Mouse (Mus musculus) heart, embryonic 14.5 days (tissue): ENCODE results near the gene Nelfb. TPM values are rescaled to one million over a fixed set of nuclear protein-coding genes. Genes with fewer than 3 reads are reported as not detected.

Experiments used
- ATAC-seq: fragments of 200-750 bp; cut with Nextera tagmentation; 2 replicates; pipeline ENCODE4 v1.8.0; 2017; ENCODE audit warnings: low read depth, moderate TSS enrichment; ENCODE audit not compliant: insufficient number of reproducible peaks, insufficient read depth, low FRiP score
- H3K27ac ChIP-seq, 2 experiments: fragments of 200-500 bp in 1 of 2; fragments of 300-500 bp in 1 of 2; sonication (generic) in 1 of 2; replicated peaks in 1 of 2; 2 replicates each; pipeline ENCODE4 v1.5.1; 2012 to 2014; ENCODE audit warnings: low read depth in 2 of 2, low read length in 2 of 2, control low read depth in 1 of 2, mild to moderate bottlenecking in 1 of 2, mixed read lengths in 1 of 2; ENCODE audit not compliant: control insufficient read depth in 1 of 2, insufficient read depth in 1 of 2
- H3K27me3 ChIP-seq: fragments of 300-500 bp; sonication (generic); 2 replicates; pipeline ENCODE4 v1.6.1; 2014; ENCODE audit warnings: mild to moderate bottlenecking, low read length, control low read depth; ENCODE audit not compliant: control insufficient read depth, insufficient read depth
- H3K36me3 ChIP-seq: fragments of 300-500 bp; sonication (generic); 2 replicates; pipeline ENCODE4 v1.6.1; 2014; ENCODE audit warnings: mild to moderate bottlenecking, control low read depth, low read length, mixed read lengths; ENCODE audit not compliant: control insufficient read depth, insufficient read depth
- H3K4me1 ChIP-seq, 2 experiments: fragments of 200-500 bp in 1 of 2; fragments of 300-500 bp in 1 of 2; sonication (generic) in 1 of 2; 2 replicates each; pipeline ENCODE4 v1.6.1; 2012 to 2014; ENCODE audit warnings: low read length in 2 of 2, control low read depth in 1 of 2, mixed read lengths in 1 of 2; ENCODE audit not compliant: control insufficient read depth in 2 of 2, insufficient read depth in 2 of 2
- H3K4me2 ChIP-seq: fragments of 300-500 bp; sonication (generic); 2 replicates; pipeline ENCODE4 v1.6.1; 2014; ENCODE audit warnings: mild to moderate bottlenecking, low read length
- H3K4me3 ChIP-seq, 2 experiments: fragments of 200-500 bp in 1 of 2; fragments of 300-500 bp in 1 of 2; sonication (generic) in 1 of 2; 2 replicates each; pipeline ENCODE4 v1.5.1; 2012 to 2014; ENCODE audit warnings: low read length in 2 of 2, mild to moderate bottlenecking in 2 of 2, control low read depth in 1 of 2, low read depth in 1 of 2, moderate library complexity in 1 of 2; ENCODE audit not compliant: control insufficient read depth in 1 of 2, insufficient read depth in 1 of 2
- H3K9ac ChIP-seq: fragments of 300-500 bp; sonication (generic); 2 replicates; pipeline ENCODE4 v1.6.1; 2014; ENCODE audit warnings: mild to moderate bottlenecking, low read length
- H3K9me3 ChIP-seq: fragments of 300-500 bp; sonication (generic); 2 replicates; pipeline ENCODE4 v1.6.1; 2016; ENCODE audit warnings: low read length, control low read depth; ENCODE audit not compliant: control insufficient read depth
- WGBS: fragments of 180-500 bp; shearing (Covaris S2); extraction: QIAGEN DNeasy Blood & Tissue Kit; methylation state at CpG from one replicate; pipeline ENCODE4 v1.1.7; 2014; 5-methylcytosine and 5-hydroxymethylcytosine counted together
- polyA plus RNA-seq: library from polyadenylated mRNA; unstranded; fragments of >200 nt; fragmentation: Nextera tagmentation; extraction: Ambion mirVana; gene quantifications from 2 replicates; pipeline ENCODE4 v1.2.1, GENCODE M21; 2014

Nelfb gene
- polyA plus RNA-seq, 1 experiment from 2014 or later = 65.9 TPM

GRCm38 (mm10) chr2:25244144-25244543 is 32.9 kb upstream of the Nelfb start:
- ATAC-seq = no peak
- Histone ChIP-seq H3K36me3 (peaks cover 21% of the 10 kb centered on the region; the same call in 1 of the 2 replicates), H3K4me2 (no peak overlapping the region), H3K27me3 (peaks cover 28% of the 10 kb centered on the region), H3K4me1 (peaks cover 8 to 18% of the 10 kb centered on the region in 2 experiments), H3K27ac (no peak overlapping the region), H3K4me3 (no peak overlapping the region), H3K9me3 (no peaks in the 10 kb centered on the region), H3K9ac (no peak overlapping the region)
- 78% methylated on average over 4 of the region's 4 CpGs for WGBS

GRCm38 (mm10) chr2:25243342-25243741 is 32.1 kb upstream of the Nelfb start:
- H3K9ac ChIP-seq = no peak overlapping the region
- ATAC-seq = no peak
- WGBS = 67% methylated on average over 8 of the region's 8 CpGs

GRCm38 (mm10) chr2:25242101-25242506 is 30.8 kb upstream of the Nelfb start, which contains the start of the genes Rnf208 and Cysrt1:
Gene Rnf208, plus strand, starts transcription at chr2:25242255.
Gene Cysrt1, minus strand, starts transcription at chr2:25242452.
- Histone ChIP-seq H3K27me3 (peaks cover 28% of the 10 kb centered on the region), H3K4me1 (peaks cover 8 to 18% of the 10 kb centered on the region in 2 experiments), H3K9ac (peak within 1 kb of the TSS; percentile 77), H3K9me3 (no peaks in the 10 kb centered on the region), H3K4me2 (peak within 1 kb of the TSS; percentile 98), H3K36me3 (peaks cover under 1% of the 10 kb centered on the region; the same call in 1 of the 2 replicates), H3K4me3 (peak within 1 kb of the TSS; percentile 47 to 53), H3K27ac (no peak within 1 kb of the TSS)
- WGBS = under 1% methylated on average over 55 of the region's 59 CpGs
- ATAC-seq = no peak

More at GRCm38 (mm10) chr2:25243342-25243741, 32.1 kb upstream of the Nelfb start:
- Histone ChIP-seq H3K27me3 (peaks cover 28% of the 10 kb centered on the region), H3K4me3 (no peak overlapping the region), H3K4me1 (peaks cover 8 to 18% of the 10 kb centered on the region in 2 experiments), H3K9me3 (no peaks in the 10 kb centered on the region), H3K36me3 (peaks cover 13% of the 10 kb centered on the region; the same call in 1 of the 2 replicates), H3K27ac (no peak overlapping the region), H3K4me2 (no peak overlapping the region)

GRCm38 (mm10) chr2:25241438-25241775 is 30.1 kb upstream of the Nelfb start:
- peaks cover 28% of the 10 kb centered on the region for H3K27me3 ChIP-seq
- peak overlapping the region; percentile 47 to 53 for H3K4me3 ChIP-seq
- 20% methylated on average over 6 of the region's 6 CpGs for WGBS
- peaks cover 8 to 18% of the 10 kb centered on the region in 2 experiments for H3K4me1 ChIP-seq
- peak overlapping the region; percentile 2; the same call in 1 of the 2 replicates for H3K9ac ChIP-seq
- no peaks in the 10 kb centered on the region for H3K9me3 ChIP-seq
- H3K4me2 ChIP-seq = peak overlapping the region; percentile 98
- no peak for ATAC-seq
- H3K36me3 ChIP-seq = no peaks in the 10 kb centered on the region
- no peak overlapping the region for H3K27ac ChIP-seq

- H3K4me3 ChIP-seq = peak overlapping the region; percentile 19 to 28
- H3K27ac ChIP-seq = no peak overlapping the region
- 2% methylated on average over 29 of the region's 29 CpGs for WGBS
- peak; percentile 64 for ATAC-seq
- no peaks in the 10 kb centered on the region for H3K9me3 ChIP-seq
- H3K9ac ChIP-seq = peak overlapping the region; percentile 2; the same call in 1 of the 2 replicates
- H3K27me3 ChIP-seq = peaks cover 28% of the 10 kb centered on the region
- no peaks in the 10 kb centered on the region for H3K36me3 ChIP-seq
- H3K4me2 ChIP-seq = peak overlapping the region; percentile 98
- peaks cover 8 to 18% of the 10 kb centered on the region in 2 experiments for H3K4me1 ChIP-seq
Measured at GRCm38 (mm10) chr2:25240723-25241437, 29.6 kb upstream of the Nelfb start.

- Histone ChIP-seq H3K4me3 (peak overlapping the region; percentile 19 to 28; a peak in 3 of 4 replicates), H3K27me3 (peaks cover 28% of the 10 kb centered on the region), H3K9me3 (no peaks in the 10 kb centered on the region), H3K36me3 (no peaks in the 10 kb centered on the region), H3K4me2 (peak overlapping the region; percentile 98), H3K4me1 (peaks cover 8 to 18% of the 10 kb centered on the region in 2 experiments), H3K9ac (peak overlapping the region; percentile 2; the same call in 1 of the 2 replicates), H3K27ac (no peak overlapping the region)
- WGBS = 53% methylated on average over 8 of the region's 8 CpGs
- ATAC-seq = no peak
Measured at GRCm38 (mm10) chr2:25240310-25240709, 29.0 kb upstream of the Nelfb start.

- ATAC-seq = no peak
- H3K9me3 ChIP-seq = no peaks in the 10 kb centered on the region
- no peak overlapping the region for H3K4me2 ChIP-seq
- no peak overlapping the region for H3K4me3 ChIP-seq
- WGBS = 76% methylated on average over 3 of the region's 3 CpGs
- no peak overlapping the region for H3K9ac ChIP-seq
- no peaks in the 10 kb centered on the region for H3K36me3 ChIP-seq
- H3K27me3 ChIP-seq = peaks cover 28% of the 10 kb centered on the region
- peaks cover 8 to 18% of the 10 kb centered on the region in 2 experiments for H3K4me1 ChIP-seq
- H3K27ac ChIP-seq = no peak overlapping the region
Measured at GRCm38 (mm10) chr2:25239766-25240165, 28.5 kb upstream of the Nelfb start.
